Mouse (Mus musculus) G1E (cell line): ENCODE results near the gene Psmb5. TPM values are rescaled to one million over a fixed set of nuclear protein-coding genes. Genes with fewer than 3 reads are reported as not detected.
A peak's percentile ranks its signal among the peaks of the same experiment; 100 is the strongest.

Experiments used
- ATAC-seq: 2 replicates; pipeline ENCODE4 v1.8.0; 2016; ENCODE audit warnings: mild to moderate bottlenecking; ENCODE audit not compliant: insufficient number of reproducible peaks, poor library complexity, low FRiP score, severe bottlenecking; ENCODE audit errors: extremely low read depth
- DNase-seq: peaks from one replicate; pipeline ENCODE4 v3.0.0; 2012; ENCODE audit warnings: low spot score
- H3K27me3 ChIP-seq: 2 replicates; pipeline ENCODE4 v1.6.1; 2012; ENCODE audit warnings: mild to moderate bottlenecking, low read length, inconsistent platforms; ENCODE audit not compliant: insufficient read depth
- H3K36me3 ChIP-seq: replicated peaks from 2 replicates; pipeline ENCODE3; 2012; ENCODE audit warnings: mild to moderate bottlenecking, inconsistent platforms
- H3K4me1 ChIP-seq: 2 replicates; pipeline ENCODE4 v1.6.1; 2012; ENCODE audit warnings: low read depth, low read length, inconsistent platforms, mixed read lengths; ENCODE audit not compliant: insufficient read depth
- H3K4me3 ChIP-seq: 2 replicates; pipeline ENCODE4 v1.5.1; 2012; ENCODE audit warnings: low read depth, mild to moderate bottlenecking, inconsistent platforms, low read length, moderate library complexity, mixed read lengths
- H3K9me3 ChIP-seq: replicated peaks from 2 replicates; pipeline ENCODE4 v1.6.1; 2012; ENCODE audit warnings: inconsistent platforms
- CTCF ChIP-seq: IDR thresholded peaks from 2 replicates; pipeline ENCODE4 v1.5.1; 2012; ENCODE audit warnings: low read depth, low read length, inconsistent platforms, mixed read lengths
- GATA1 ChIP-seq: IDR thresholded peaks from 2 replicates; pipeline ENCODE4 v1.6.1; 2012; ENCODE audit warnings: borderline replicate concordance, low read length, inconsistent platforms, mixed read lengths
- GATA2 ChIP-seq: IDR thresholded peaks from 2 replicates; pipeline ENCODE4 v1.6.1; 2012; ENCODE audit warnings: low read depth, low read length, inconsistent platforms, borderline replicate concordance
- POLR2AphosphoS5 ChIP-seq: IDR thresholded peaks from 2 replicates; pipeline ENCODE4 v1.6.1; 2012; ENCODE audit warnings: low read depth, low read length, inconsistent platforms; ENCODE audit not compliant: insufficient replicate concordance
- TAL1 ChIP-seq: conservative IDR thresholded peaks from 2 replicates; pipeline ENCODE4 v1.6.1; 2012; ENCODE audit warnings: low read depth, low read length, inconsistent platforms, mixed read lengths
- polyA plus RNA-seq: library from polyadenylated mRNA; stranded (reverse); fragments of >175 nt; gene quantifications from 2 replicates; pipeline ENCODE4 v1.2.3, GENCODE M21; 2012
- total RNA-seq, 2 experiments: library from RNA; stranded (forward) in 1 of 2; stranded (reverse) in 1 of 2; fragments of 200-1000 nt in 1 of 2; fragments of >200 nt in 1 of 2; fragmentation: Nextera tagmentation in 1 of 2; gene quantifications; 2 replicates each; pipeline ENCODE4 v1.2.3; 2014 to 2017

Gene Psmb5
- total and polyA plus RNA-seq, 3 experiments: 26.5 to 149 (median 56.8) TPM

- DNase-seq: no peak
- ATAC-seq: no peak
- TF ChIP-seq TAL1 (no peak), GATA2 (no peak)
- Histone ChIP-seq H3K36me3 (peaks cover 80% of the 10 kb centered on the region), H3K9me3 (no peaks in the 10 kb centered on the region), H3K4me3 (no peak overlapping the region), H3K27me3 (peaks cover 20% of the 10 kb centered on the region), H3K4me1 (peaks cover 57% of the 10 kb centered on the region)
Measured at GRCm38 (mm10) chr14:54642224-54642944, 24.6 kb upstream of the Psmb5 start.

- peaks cover 57% of the 10 kb centered on the region for H3K4me1 ChIP-seq
- DNase-seq (peak; percentile 81), ATAC-seq (peak; percentile 67; the same call in 1 of the 2 replicates)
- peak within 1 kb of the TSS; percentile 74 for H3K4me3 ChIP-seq
- H3K9me3 ChIP-seq: no peaks in the 10 kb centered on the region
- H3K36me3 ChIP-seq: peaks cover 80% of the 10 kb centered on the region
- H3K27me3 ChIP-seq: peaks cover 20% of the 10 kb centered on the region
- TF ChIP-seq CTCF: peak; percentile 80
- no peak for TF ChIP-seq GATA2
Measured at GRCm38 (mm10) chr14:54641305-54641969, 23.6 kb upstream of the Psmb5 start, which contains the start of gene Cdh24. Gene Cdh24, minus strand, starts transcription at chr14:54641364.

- peaks cover 20% of the 10 kb centered on the region for H3K27me3 ChIP-seq
- H3K4me1 ChIP-seq: peaks cover 53% of the 10 kb centered on the region
- no peak for TF ChIP-seq CTCF
- TF ChIP-seq GATA1: no peak
- TF ChIP-seq POLR2AphosphoS5: no peak
- no peak for TF ChIP-seq TAL1
- H3K36me3 ChIP-seq: peaks cover 80% of the 10 kb centered on the region
- H3K9me3 ChIP-seq: no peaks in the 10 kb centered on the region
- DNase-seq (no peak), ATAC-seq (no peak)
- peak within 1 kb of the TSS; percentile 74 for H3K4me3 ChIP-seq
Measured at GRCm38 (mm10) chr14:54640946-54641304, 23.1 kb upstream of the Psmb5 start, which contains the start of gene Gm17606. Gene Gm17606, plus strand, starts transcription at chr14:54640952.

- no peak for ATAC-seq
- Histone ChIP-seq H3K4me3 (no peak overlapping the region), H3K4me1 (peaks cover 49% of the 10 kb centered on the region), H3K9me3 (no peaks in the 10 kb centered on the region), H3K27me3 (peaks cover 20% of the 10 kb centered on the region), H3K36me3 (peaks cover 75% of the 10 kb centered on the region)
- no peak for DNase-seq
- no peak for TF ChIP-seq GATA1
- no peak for TF ChIP-seq GATA2
- no peak for TF ChIP-seq TAL1
- TF ChIP-seq POLR2AphosphoS5: no peak
- TF ChIP-seq CTCF: no peak
Measured at GRCm38 (mm10) chr14:54640121-54640520, 22.3 kb upstream of the Psmb5 start.

GRCm38 (mm10) chr14:54638210-54638609 lies 20.4 kb upstream of the Psmb5 start:
- no peaks in the 10 kb centered on the region for H3K9me3 ChIP-seq
- H3K36me3 ChIP-seq: peaks cover 64% of the 10 kb centered on the region
- ATAC-seq (no peak), DNase-seq (no peak)
- H3K4me1 ChIP-seq: peaks cover 43% of the 10 kb centered on the region
- H3K4me3 ChIP-seq: no peak overlapping the region
- TF ChIP-seq POLR2AphosphoS5: no peak
- TF ChIP-seq GATA2: no peak
- no peak for TF ChIP-seq GATA1
- H3K27me3 ChIP-seq: peaks cover 20% of the 10 kb centered on the region

GRCm38 (mm10) chr14:54636954-54637353 lies 19.1 kb upstream of the Psmb5 start:
- Histone ChIP-seq H3K4me3 (no peak overlapping the region), H3K27me3 (peaks cover 20% of the 10 kb centered on the region), H3K4me1 (peaks cover 39% of the 10 kb centered on the region), H3K9me3 (0 out of 2 replicates have a peak, but pooled peaks cover 3% of the 10 kb centered on the region), H3K36me3 (peaks cover 62% of the 10 kb centered on the region)
- no peak for ATAC-seq
- DNase-seq: peak; percentile 57
- TF ChIP-seq GATA2 (no peak), CTCF (peak; percentile 99), TAL1 (no peak), POLR2AphosphoS5 (no peak), GATA1 (no peak)
